Mouse (Mus musculus): ENCODE measurements around the gene Dnajb2. TPM values are rescaled to one million over a fixed set of nuclear protein-coding genes. Genes with fewer than 3 reads are reported as not detected.

Gene Dnajb2
- polyA plus RNA-seq, 2 experiments, result 12.5 to 21.1 TPM

- Histone ChIP-seq H3K9ac (replicated peaks) (no peak overlapping the region), H3K4me1 (replicated peaks; ENCODE audit: control insufficient read depth in 2 of 2, insufficient read depth in 2 of 2, low read length in 1 of 2) (no peaks in the 10 kb centered on the region), H3K4me2 (ENCODE audit: low read depth) (no peak overlapping the region), H3K36me3 (replicated peaks; ENCODE audit: control insufficient read depth, insufficient read depth, low read depth) (no peaks in the 10 kb centered on the region), H3K4me3 (ENCODE audit: insufficient read depth in 1 of 2, low read depth in 2 of 2, low read length in 2 of 2) (no peak overlapping the region), H3K27ac (no peak overlapping the region), H3K9me3 (ENCODE audit: control insufficient read depth, low read length) (no peaks in the 10 kb centered on the region), H3K27me3 (ENCODE audit: control insufficient read depth, insufficient read depth, low read length) (no peaks in the 10 kb centered on the region)
- TF ChIP-seq CTCF (IDR thresholded peaks at IDR 0.05; ENCODE audit: low read depth), result no peak
- no peak for DNase-seq (ENCODE audit: low read depth in 3 of 3, low spot score in 3 of 3)
- WGBS (ENCODE audit: insufficient replicate concordance), result 66% methylated on average over 8 of the region's 8 CpGs
- no peak for ATAC-seq (ENCODE audit: insufficient read depth)
Measured at GRCm38 (mm10) chr1:75291321-75291720, 55.1 kb downstream of the Dnajb2 start.

- TF ChIP-seq CTCF (IDR thresholded peaks at IDR 0.05; ENCODE audit: low read depth) (no peak), EP300 (IDR thresholded peaks at IDR 0.05; ENCODE audit: low read depth) (no peak)
- H3K4me3 ChIP-seq (ENCODE audit: insufficient read depth in 1 of 2, low read depth in 2 of 2, low read length in 2 of 2), result no peak overlapping the region
- H3K4me2 ChIP-seq (ENCODE audit: low read depth), result no peak overlapping the region
- ATAC-seq (ENCODE audit: insufficient read depth), result no peak
- H3K36me3 ChIP-seq (replicated peaks; ENCODE audit: control insufficient read depth, insufficient read depth, low read depth), result no peaks in the 10 kb centered on the region
- WGBS (ENCODE audit: insufficient replicate concordance), result 39% methylated on average over 12 of the region's 12 CpGs
- no peak overlapping the region for H3K9ac ChIP-seq (replicated peaks)
- no peak for DNase-seq (ENCODE audit: low read depth in 3 of 3, low spot score in 3 of 3)
- no peak overlapping the region for H3K27ac ChIP-seq
- no peaks in the 10 kb centered on the region for H3K9me3 ChIP-seq (ENCODE audit: control insufficient read depth, low read length)
- H3K27me3 ChIP-seq (ENCODE audit: control insufficient read depth, insufficient read depth, low read length), result no peaks in the 10 kb centered on the region
- H3K4me1 ChIP-seq (replicated peaks; ENCODE audit: control insufficient read depth in 2 of 2, insufficient read depth in 2 of 2, low read length in 1 of 2), result no peaks in the 10 kb centered on the region
Measured at GRCm38 (mm10) chr1:75292476-75293330, 56.5 kb downstream of the Dnajb2 start.

- TF ChIP-seq EP300 (IDR thresholded peaks at IDR 0.05; ENCODE audit: low read depth), result no peak
- no peak for TF ChIP-seq CTCF (IDR thresholded peaks at IDR 0.05; ENCODE audit: low read depth)
- no peak for DNase-seq (ENCODE audit: low read depth in 3 of 3, low spot score in 3 of 3)
- Histone ChIP-seq H3K27me3 (ENCODE audit: control insufficient read depth, insufficient read depth, low read length) (no peaks in the 10 kb centered on the region), H3K36me3 (replicated peaks; ENCODE audit: control insufficient read depth, insufficient read depth, low read depth) (no peaks in the 10 kb centered on the region), H3K9me3 (ENCODE audit: control insufficient read depth, low read length) (no peaks in the 10 kb centered on the region), H3K9ac (replicated peaks) (no peak overlapping the region), H3K4me3 (ENCODE audit: insufficient read depth in 1 of 2, low read depth in 2 of 2, low read length in 2 of 2) (no peak overlapping the region), H3K4me2 (ENCODE audit: low read depth) (no peak overlapping the region), H3K27ac (no peak overlapping the region), H3K4me1 (replicated peaks; ENCODE audit: control insufficient read depth in 2 of 2, insufficient read depth in 2 of 2, low read length in 1 of 2) (no peaks in the 10 kb centered on the region)
- 65% methylated on average over 5 of the region's 5 CpGs for WGBS (ENCODE audit: insufficient replicate concordance)
- ATAC-seq (ENCODE audit: insufficient read depth), result no peak
Measured at GRCm38 (mm10) chr1:75293331-75293701, 57.1 kb downstream of the Dnajb2 start.

- no peak overlapping the region for H3K4me3 ChIP-seq (ENCODE audit: insufficient read depth in 1 of 2, low read depth in 2 of 2, low read length in 2 of 2)
- no peak overlapping the region for H3K9ac ChIP-seq (replicated peaks)
- 42% methylated on average over 5 of the region's 5 CpGs for WGBS (ENCODE audit: insufficient replicate concordance)
- no peaks in the 10 kb centered on the region for H3K27me3 ChIP-seq (ENCODE audit: control insufficient read depth, insufficient read depth, low read length)
- no peaks in the 10 kb centered on the region for H3K36me3 ChIP-seq (replicated peaks; ENCODE audit: control insufficient read depth, insufficient read depth, low read depth)
- DNase-seq (ENCODE audit: low read depth in 3 of 3, low spot score in 3 of 3) (no peak), ATAC-seq (ENCODE audit: insufficient read depth) (no peak)
- H3K4me1 ChIP-seq (replicated peaks; ENCODE audit: control insufficient read depth in 2 of 2, insufficient read depth in 2 of 2, low read length in 1 of 2), result no peaks in the 10 kb centered on the region
- TF ChIP-seq CTCF (IDR thresholded peaks at IDR 0.05; ENCODE audit: low read depth) (no peak), EP300 (IDR thresholded peaks at IDR 0.05; ENCODE audit: low read depth) (no peak)
- no peak overlapping the region for H3K4me2 ChIP-seq (ENCODE audit: low read depth)
- no peaks in the 10 kb centered on the region for H3K9me3 ChIP-seq (ENCODE audit: control insufficient read depth, low read length)
- no peak overlapping the region for H3K27ac ChIP-seq
Measured at GRCm38 (mm10) chr1:75294294-75294693, 58.1 kb downstream of the Dnajb2 start.

Small RNAs within 50 kb of the gene (microRNA-seq; reads per million reads assigned to microRNA genes)
- gene Gm27943, result not detected

Other genes with a start within 250 kb of the Dnajb2 start
- 1.3 and 2.0 TPM in 2 replicates for gene Nhej1, start 111.2 kb upstream of the Dnajb2 start, polyA plus RNA-seq (2012; rRNA removed)
- gene Nhej1, start 111.2 kb upstream of the Dnajb2 start, polyA plus RNA-seq (2014; fragmentation: Nextera tagmentation; extraction: Ambion mirVana), result 5.2 and 7.2 TPM in 2 replicates
- gene Slc23a3, start 102.5 kb upstream of the Dnajb2 start, polyA plus RNA-seq (2012; rRNA removed), result 1.4 and 1.7 TPM in 2 replicates
- gene Slc23a3, start 102.5 kb upstream of the Dnajb2 start, polyA plus RNA-seq (2014; fragmentation: Nextera tagmentation; extraction: Ambion mirVana), result 1.2 TPM in 2 replicates
- gene Cnppd1, start 93.7 kb upstream of the Dnajb2 start, polyA plus RNA-seq (2012; rRNA removed), result 29.5 and 33.3 TPM in 2 replicates
- gene Cnppd1, start 93.7 kb upstream of the Dnajb2 start, polyA plus RNA-seq (2014; fragmentation: Nextera tagmentation; extraction: Ambion mirVana), result 31.1 and 41.0 TPM in 2 replicates
- 61.8 and 74.5 TPM in 2 replicates for gene Retreg2, start 93.6 kb upstream of the Dnajb2 start, polyA plus RNA-seq (2012; rRNA removed)
- 45.1 and 58.8 TPM in 2 replicates for gene Retreg2, start 93.6 kb upstream of the Dnajb2 start, polyA plus RNA-seq (2014; fragmentation: Nextera tagmentation; extraction: Ambion mirVana)
- 35.3 and 43.5 TPM in 2 replicates for gene Zfand2b, start 67.8 kb upstream of the Dnajb2 start, polyA plus RNA-seq (2012; rRNA removed)
- 40.6 and 41.6 TPM in 2 replicates for gene Zfand2b, start 67.8 kb upstream of the Dnajb2 start, polyA plus RNA-seq (2014; fragmentation: Nextera tagmentation; extraction: Ambion mirVana)
- gene Abcb6, start 56.0 kb upstream of the Dnajb2 start, polyA plus RNA-seq (2012; rRNA removed), result 31.4 and 41.4 TPM in 2 replicates
- gene Abcb6, start 56.0 kb upstream of the Dnajb2 start, polyA plus RNA-seq (2014; fragmentation: Nextera tagmentation; extraction: Ambion mirVana), result 48.9 and 58.5 TPM in 2 replicates
- 6.3 and 7.6 TPM in 2 replicates for gene Ankzf1, start 44.3 kb upstream of the Dnajb2 start, polyA plus RNA-seq (2012; rRNA removed)
- 4.8 and 7.2 TPM in 2 replicates for gene Ankzf1, start 44.3 kb upstream of the Dnajb2 start, polyA plus RNA-seq (2014; fragmentation: Nextera tagmentation; extraction: Ambion mirVana)
- 17.4 and 23.6 TPM in 2 replicates for gene Atg9a, start 44.2 kb upstream of the Dnajb2 start, polyA plus RNA-seq (2012; rRNA removed)
- gene Atg9a, start 44.2 kb upstream of the Dnajb2 start, polyA plus RNA-seq (2014; fragmentation: Nextera tagmentation; extraction: Ambion mirVana), result 16.4 and 18.3 TPM in 2 replicates
- gene Glb1l, start 25.6 kb upstream of the Dnajb2 start, polyA plus RNA-seq (2012; rRNA removed), result 4.0 and 4.9 TPM in 2 replicates
- 3.2 and 4.3 TPM in 2 replicates for gene Glb1l, start 25.6 kb upstream of the Dnajb2 start, polyA plus RNA-seq (2014; fragmentation: Nextera tagmentation; extraction: Ambion mirVana)
- gene Stk16, start 25.6 kb upstream of the Dnajb2 start, polyA plus RNA-seq (2012; rRNA removed), result 76.3 and 93.3 TPM in 2 replicates
- 61.8 and 66.1 TPM in 2 replicates for gene Stk16, start 25.6 kb upstream of the Dnajb2 start, polyA plus RNA-seq (2014; fragmentation: Nextera tagmentation; extraction: Ambion mirVana)
- 155 and 168 TPM in 2 replicates for gene Tuba4a, start 16.5 kb upstream of the Dnajb2 start, polyA plus RNA-seq (2012; rRNA removed)
- gene Tuba4a, start 16.5 kb upstream of the Dnajb2 start, polyA plus RNA-seq (2014; fragmentation: Nextera tagmentation; extraction: Ambion mirVana), result 346 and 362 TPM in 2 replicates
- not detected in 2 replicates for gene A630095N17Rik, start 4.3 kb upstream of the Dnajb2 start, polyA plus RNA-seq (2012; rRNA removed)
- gene A630095N17Rik, start 4.3 kb upstream of the Dnajb2 start, polyA plus RNA-seq (2014; fragmentation: Nextera tagmentation; extraction: Ambion mirVana), result 0.22 TPM in 1 of 2 replicates, not detected in the other
- 0.26 and 0.28 TPM in 2 replicates for gene Ptprn, start 28.1 kb downstream of the Dnajb2 start, polyA plus RNA-seq (2012; rRNA removed)
- gene Ptprn, start 28.1 kb downstream of the Dnajb2 start, polyA plus RNA-seq (2014; fragmentation: Nextera tagmentation; extraction: Ambion mirVana), result 0.08 and 0.17 TPM in 2 replicates
- not detected in 2 replicates for gene Resp18, start 42.0 kb downstream of the Dnajb2 start, polyA plus RNA-seq (2012; rRNA removed)
- gene Resp18, start 42.0 kb downstream of the Dnajb2 start, polyA plus RNA-seq (2014; fragmentation: Nextera tagmentation; extraction: Ambion mirVana), result not detected in 2 replicates
- 35.6 and 39.3 TPM in 2 replicates for gene Dnpep, start 81.6 kb downstream of the Dnajb2 start, polyA plus RNA-seq (2012; rRNA removed)
- 43.4 and 48.4 TPM in 2 replicates for gene Dnpep, start 81.6 kb downstream of the Dnajb2 start, polyA plus RNA-seq (2014; fragmentation: Nextera tagmentation; extraction: Ambion mirVana)
- gene Des, start 123.9 kb downstream of the Dnajb2 start, polyA plus RNA-seq (2012; rRNA removed), result 1.1 TPM in 2 replicates
- 1.4 and 2.1 TPM in 2 replicates for gene Des, start 123.9 kb downstream of the Dnajb2 start, polyA plus RNA-seq (2014; fragmentation: Nextera tagmentation; extraction: Ambion mirVana)
- gene Speg, start 138.9 kb downstream of the Dnajb2 start, polyA plus RNA-seq (2012; rRNA removed), result 8.4 and 8.5 TPM in 2 replicates
- gene Speg, start 138.9 kb downstream of the Dnajb2 start, polyA plus RNA-seq (2014; fragmentation: Nextera tagmentation; extraction: Ambion mirVana), result 8.4 and 9.5 TPM in 2 replicates
- 34.3 and 38.2 TPM in 2 replicates for gene Gmppa, start 199.5 kb downstream of the Dnajb2 start, polyA plus RNA-seq (2012; rRNA removed)
- gene Gmppa, start 199.5 kb downstream of the Dnajb2 start, polyA plus RNA-seq (2014; fragmentation: Nextera tagmentation; extraction: Ambion mirVana), result 22.8 and 31.1 TPM in 2 replicates
- 0.03 TPM in 2 replicates for gene Asic4, start 214.0 kb downstream of the Dnajb2 start, polyA plus RNA-seq (2012; rRNA removed)
- gene Asic4, start 214.0 kb downstream of the Dnajb2 start, polyA plus RNA-seq (2014; fragmentation: Nextera tagmentation; extraction: Ambion mirVana), result not detected in 2 replicates
- 5.0 and 5.2 TPM in 2 replicates for gene Chpf, start 242.9 kb downstream of the Dnajb2 start, polyA plus RNA-seq (2012; rRNA removed)
- gene Chpf, start 242.9 kb downstream of the Dnajb2 start, polyA plus RNA-seq (2014; fragmentation: Nextera tagmentation; extraction: Ambion mirVana), result 2.8 and 3.6 TPM in 2 replicates
- 0.13 and 0.18 TPM in 2 replicates for gene Tmem198, start 243.1 kb downstream of the Dnajb2 start, polyA plus RNA-seq (2012; rRNA removed)
- 0.09 TPM in 1 of 2 replicates, not detected in the other for gene Tmem198, start 243.1 kb downstream of the Dnajb2 start, polyA plus RNA-seq (2014; fragmentation: Nextera tagmentation; extraction: Ambion mirVana)

All from liver, embryonic 14.5 days (tissue).